In genomic region chr14:18331693-18332131, GRCm38 (mm10) we compare ENCODE assay signal across 8 mouse cellular contexts. TPM values are rescaled to one million over a fixed set of nuclear protein-coding genes. Genes with fewer than 3 reads are reported as not detected.
DNase-seq lines count a peak whose midpoint lies in the region; ATAC-seq and TF ChIP-seq lines count a peak whose summit lies in the region.

Ube2e1 (minus strand) TSS chr14:18331859.

- peak within 1 kb of the TSS; percentile 96 for H3K9ac ChIP-seq in heart, embryonic 13.5 days
- peak within 1 kb of the TSS; percentile 89 for H3K9ac ChIP-seq in liver, embryonic 13.5 days
- H3K9ac ChIP-seq in stomach, embryonic 14.5 days (replicated peaks; ENCODE audit: low read depth, low read length): peak within 1 kb of the TSS; percentile 98

- H3K27me3 ChIP-seq in C2C12 (ENCODE audit: control insufficient read depth, insufficient read depth, insufficient read length): no peaks in the 10 kb centered on the region
- no peaks in the 10 kb centered on the region for H3K27me3 ChIP-seq in heart, embryonic 13.5 days (replicated peaks)
- H3K27me3 ChIP-seq in liver, embryonic 13.5 days: no peaks in the 10 kb centered on the region
- no peaks in the 10 kb centered on the region for H3K27me3 ChIP-seq in stomach, embryonic 14.5 days (ENCODE audit: control insufficient read depth, insufficient read depth, low read length)

- H3K79me3 ChIP-seq in C2C12 (ENCODE audit: low read depth): peaks cover 5% of the 10 kb centered on the region

- ATAC-seq in erythroid progenitor cell, adult 5-6 weeks (replicated peaks; ENCODE audit: low FRiP score, poor library complexity, severe bottlenecking): no peak
- peak; percentile 82; the same call in 1 of the 2 replicates for ATAC-seq in heart, embryonic 13.5 days (ENCODE audit: extremely low read depth, insufficient number of reproducible peaks, low FRiP score, low TSS enrichment)
- peak; percentile 76 for ATAC-seq in liver, embryonic 13.5 days (ENCODE audit: low read depth)
- ATAC-seq in stomach, embryonic 14.5 days (ENCODE audit: insufficient number of reproducible peaks, insufficient read depth, low FRiP score, low read depth): peak; percentile 86

- H3K9me3 ChIP-seq in heart, embryonic 13.5 days: no peaks in the 10 kb centered on the region
- no peaks in the 10 kb centered on the region for H3K9me3 ChIP-seq in liver, embryonic 13.5 days (replicated peaks)
- no peaks in the 10 kb centered on the region for H3K9me3 ChIP-seq in stomach, embryonic 14.5 days (ENCODE audit: control insufficient read depth, low read depth, low read length)

- H3K4me1 ChIP-seq in bone marrow, adult 2 months (ENCODE audit: control insufficient read depth, insufficient read depth, low read length): peaks cover 2% of the 10 kb centered on the region
- peaks cover 27% of the 10 kb centered on the region for H3K4me1 ChIP-seq in heart, embryonic 13.5 days
- peaks cover 30% of the 10 kb centered on the region for H3K4me1 ChIP-seq in liver, embryonic 13.5 days (replicated peaks)
- peaks cover 12% of the 10 kb centered on the region for H3K4me1 ChIP-seq in stomach, embryonic 14.5 days (ENCODE audit: control insufficient read depth, insufficient read depth, low read length)

- H3K79me2 ChIP-seq in C2C12 (ENCODE audit: control insufficient read depth, insufficient read depth): peaks cover 30% of the 10 kb centered on the region

- H3K36me3 ChIP-seq in C2C12 (ENCODE audit: control insufficient read depth, insufficient read depth): no peaks in the 10 kb centered on the region
- peaks cover 13% of the 10 kb centered on the region for H3K36me3 ChIP-seq in heart, embryonic 13.5 days
- no peaks in the 10 kb centered on the region for H3K36me3 ChIP-seq in liver, embryonic 13.5 days
- H3K36me3 ChIP-seq in stomach, embryonic 14.5 days (ENCODE audit: control insufficient read depth, insufficient read depth, low read length): no peaks in the 10 kb centered on the region

- H3K4me2 ChIP-seq in heart, embryonic 13.5 days: peak within 1 kb of the TSS; percentile 86
- peak within 1 kb of the TSS; percentile 94 for H3K4me2 ChIP-seq in liver, embryonic 13.5 days
- peak within 1 kb of the TSS; percentile 65 for H3K4me2 ChIP-seq in stomach, embryonic 14.5 days (replicated peaks; ENCODE audit: low read depth, low read length)

- TF ChIP-seq CTCF in C2C12 (IDR thresholded peaks at IDR 0.05; ENCODE audit: control insufficient read depth, insufficient read depth, insufficient read length): no peak
- no peak for TF ChIP-seq CTCF in bone marrow, adult 2 months (IDR thresholded peaks at IDR 0.05; ENCODE audit: control insufficient read depth, insufficient read depth, low read length)

- peak within 1 kb of the TSS; percentile 43; the same call in 1 of the 2 replicates for H3K27ac ChIP-seq in bone marrow, adult 2 months (ENCODE audit: control insufficient read depth, insufficient read depth, low read depth, low read length, poor library complexity)
- peak within 1 kb of the TSS; percentile 70 for H3K27ac ChIP-seq in heart, embryonic 13.5 days (replicated peaks)
- H3K27ac ChIP-seq in liver, embryonic 13.5 days: no peak within 1 kb of the TSS
- peak within 1 kb of the TSS; percentile 81 for H3K27ac ChIP-seq in stomach, embryonic 14.5 days (ENCODE audit: low read length)

- TF ChIP-seq POLR2A in bone marrow, adult 2 months (IDR thresholded peaks at IDR 0.05; ENCODE audit: borderline replicate concordance, control insufficient read depth, low read depth, low read length): peak; percentile 92; the same call in 1 of the 2 replicates

- DNase-seq in kidney, postnatal 10 days: peak; percentile 86
- peak; percentile 42 for DNase-seq in liver, embryonic 13.5 days
- DNase-seq in natural killer cell, adult 2 months (ENCODE audit: low spot score in 2 of 2): peak; percentile 62 to 73

- H3ac ChIP-seq in C2C12 (ENCODE audit: control insufficient read depth, insufficient read length, low read depth): peak within 1 kb of the TSS; percentile 91

- under 1% methylated on average over 39 of the region's 39 CpGs for WGBS in bone marrow, adult 2 months
- WGBS in heart, embryonic 13.5 days: under 1% methylated on average over 30 of the region's 39 CpGs
- under 1% methylated on average over 37 of the region's 39 CpGs for WGBS in liver, embryonic 13.5 days (ENCODE audit: insufficient replicate concordance)
- WGBS in stomach, embryonic 14.5 days: 1% methylated on average over 39 of the region's 39 CpGs

- H3K4me3 ChIP-seq in C2C12 (ENCODE audit: insufficient read depth, poor library complexity, severe bottlenecking): peak within 1 kb of the TSS; percentile 71
- peak within 1 kb of the TSS; percentile 71 for H3K4me3 ChIP-seq in bone marrow, adult 2 months (replicated peaks; ENCODE audit: control insufficient read depth, low read depth, low read length)
- peak within 1 kb of the TSS; percentile 93 for H3K4me3 ChIP-seq in heart, embryonic 13.5 days
- peak within 1 kb of the TSS; percentile 80 for H3K4me3 ChIP-seq in liver, embryonic 13.5 days (replicated peaks)
- H3K4me3 ChIP-seq in stomach, embryonic 14.5 days (ENCODE audit: low read depth, low read length): peak within 1 kb of the TSS; percentile 85

TF ChIP-seq in C2C12, 6 proteins besides CTCF, POLR2A, EP300 and RAD21:
- TF ChIP-seq FOSL1 (IDR thresholded peaks at IDR 0.05; ENCODE audit: insufficient read depth, low read length, poor library complexity, severe bottlenecking): no peak
- TF ChIP-seq MAX (IDR thresholded peaks at IDR 0.05): no peak
- TF ChIP-seq MYOG (IDR thresholded peaks at IDR 0.05; ENCODE audit: control insufficient read depth, extremely low read depth, insufficient read length): no peak
- TF ChIP-seq MYOD1 (IDR thresholded peaks at IDR 0.05; ENCODE audit: control insufficient read depth, insufficient read length, low read depth): no peak
- TF ChIP-seq USF1 (IDR thresholded peaks at IDR 0.05; ENCODE audit: low read depth): no peak
- no peak for TF ChIP-seq CEBPB (IDR thresholded peaks at IDR 0.05; ENCODE audit: low read depth)

RNA-seq across cellular contexts. Expression of gene Ube2e1, which starts in this region (rescaled TPM):
- polyA plus RNA-seq in C2C12 (2012; fragmentation: generic; extraction: Trizol): 37.0 TPM
- 11.4 and 29.5 TPM in 2 replicates for polyA plus RNA-seq in bone marrow, adult 2 months (2011; ENCODE audit: insufficient read depth, insufficient read length, low replicate concordance, missing spikeins)
- 14.8 and 21.8 TPM in 2 replicates for total RNA-seq in erythroid progenitor cell, adult 5-6 weeks (2015; ENCODE audit: low replicate concordance)
- total RNA-seq in erythroid progenitor cell, adult 5-6 weeks (2017; ENCODE audit: low replicate concordance): 10.1 and 26.2 TPM in 2 replicates
- polyA plus RNA-seq in heart, embryonic 13.5 days (2015; fragmentation: Nextera tagmentation; extraction: Ambion mirVana): 57.6 and 63.2 TPM in 2 replicates
- polyA plus RNA-seq in liver, embryonic 13.5 days (2015; fragmentation: Nextera tagmentation; extraction: Ambion mirVana): 52.7 and 55.1 TPM in 2 replicates
- polyA plus RNA-seq in stomach, embryonic 14.5 days (2014; fragmentation: Nextera tagmentation; extraction: Ambion mirVana): 53.7 and 54.3 TPM in 2 replicates
